Mouse (Mus musculus): ENCODE data around the gene Hdac9.

DNA sequence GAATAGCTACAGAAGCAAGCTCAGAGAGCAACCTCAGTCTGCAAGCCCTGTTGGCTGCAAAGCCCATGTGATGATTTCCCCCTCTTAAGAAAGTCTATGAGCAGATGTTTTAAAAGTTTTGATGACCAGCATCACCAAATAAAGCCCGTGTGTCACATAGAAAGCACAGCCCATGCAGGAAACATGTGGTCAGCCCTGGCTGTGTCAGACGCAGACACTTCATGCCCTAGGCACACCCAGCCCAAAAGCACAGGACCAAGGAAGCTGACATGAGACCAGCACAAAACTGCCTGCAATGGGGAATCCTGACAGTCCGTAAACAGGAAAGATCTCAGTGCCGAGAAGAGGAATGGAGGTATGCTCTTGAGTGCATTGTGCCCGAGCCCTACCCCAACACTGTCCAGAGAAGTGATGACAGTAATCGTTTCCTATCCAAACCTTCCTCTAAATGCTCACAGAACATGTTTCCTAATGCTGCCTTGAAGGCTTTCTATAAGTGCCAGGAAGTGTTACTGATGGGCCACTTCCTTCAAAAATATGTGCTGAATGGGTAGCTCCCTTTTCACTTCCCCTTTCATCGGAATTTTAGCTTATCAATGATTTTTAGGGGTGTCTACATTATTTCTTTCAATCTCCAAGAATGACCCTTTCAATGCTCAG, 193.9 kb downstream of the Hdac9 start:
- no peak for TF ChIP-seq CTCF (conservative IDR thresholded peaks at IDR 0.05; ENCODE audit: insufficient read depth, insufficient read length, low read depth, low read length)
- no peak for TF ChIP-seq POLR2A (IDR thresholded peaks at IDR 0.05; ENCODE audit: low read depth, low read length)
